Mouse (Mus musculus): ENCODE results near the gene Dysf. TPM values are rescaled to one million over a fixed set of nuclear protein-coding genes. Genes with fewer than 3 reads are reported as not detected.
"Not testable (repeated sequence)": the region's sequence is repeated elsewhere in the genome, so short reads cannot be mapped to it uniquely, and the experiment has no call there.

Gene Dysf
- total RNA-seq (2015) (not detected in 2 replicates), total RNA-seq (2017) (not detected in 2 replicates)

- no peak for ATAC-seq (ENCODE audit: poor library complexity, severe bottlenecking)
Measured at GRCm38 (mm10) chr6:84008363-84009171, at the start of gene Dysf. Dysf (plus strand) TSS chr6:84008590.

GRCm38 (mm10) chr6:83987642-83988041, 20.7 kb upstream of the Dysf start:
- ATAC-seq (ENCODE audit: poor library complexity, severe bottlenecking), result peak; percentile 90

DNA sequence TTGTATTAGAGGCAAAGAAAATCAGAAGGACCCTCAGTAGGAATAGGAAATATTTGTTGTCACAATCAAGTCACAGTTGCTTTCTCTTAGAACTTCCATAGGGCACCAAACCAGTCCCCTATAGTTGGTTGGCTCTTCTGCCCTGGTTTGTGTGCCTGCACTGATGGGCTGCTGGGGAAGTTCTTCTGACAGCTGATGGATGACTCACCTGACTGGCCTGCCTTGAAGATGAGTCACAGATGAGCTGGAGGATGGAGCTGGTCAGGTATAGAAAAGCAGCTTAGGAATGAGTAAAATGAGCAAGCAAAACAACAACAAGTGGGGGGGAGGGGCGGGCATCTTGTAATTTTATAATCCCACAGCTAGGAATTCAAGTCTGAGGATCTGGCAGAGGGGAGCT, 5.7 kb upstream of the Dysf start:
- ATAC-seq (ENCODE audit: poor library complexity, severe bottlenecking), result no peak

DNA sequence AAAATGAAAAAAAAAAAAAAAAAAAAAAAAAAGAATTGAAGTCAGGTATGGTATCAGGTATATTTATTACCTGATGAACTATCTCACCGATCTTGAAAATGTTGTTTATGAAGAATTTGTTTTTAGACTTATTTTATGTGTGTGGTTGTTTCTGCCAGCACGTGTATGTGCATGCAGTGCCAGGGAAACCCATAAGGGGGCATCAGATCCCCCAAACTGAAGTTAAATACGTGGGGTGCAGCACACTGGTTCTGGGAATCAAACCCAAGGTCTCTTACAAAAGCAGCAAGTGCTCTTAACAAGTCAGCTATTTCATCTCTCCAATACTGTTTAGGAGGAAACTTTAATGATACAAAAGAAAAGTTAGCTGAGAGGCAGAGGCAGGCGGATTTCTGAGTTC, 4.1 kb upstream of the Dysf start:
- no peak for ATAC-seq (ENCODE audit: poor library complexity, severe bottlenecking)

GRCm38 (mm10) chr6:84009172-84009872, 932 bp downstream of the Dysf start:
- no peak for ATAC-seq (ENCODE audit: poor library complexity, severe bottlenecking)

DNA sequence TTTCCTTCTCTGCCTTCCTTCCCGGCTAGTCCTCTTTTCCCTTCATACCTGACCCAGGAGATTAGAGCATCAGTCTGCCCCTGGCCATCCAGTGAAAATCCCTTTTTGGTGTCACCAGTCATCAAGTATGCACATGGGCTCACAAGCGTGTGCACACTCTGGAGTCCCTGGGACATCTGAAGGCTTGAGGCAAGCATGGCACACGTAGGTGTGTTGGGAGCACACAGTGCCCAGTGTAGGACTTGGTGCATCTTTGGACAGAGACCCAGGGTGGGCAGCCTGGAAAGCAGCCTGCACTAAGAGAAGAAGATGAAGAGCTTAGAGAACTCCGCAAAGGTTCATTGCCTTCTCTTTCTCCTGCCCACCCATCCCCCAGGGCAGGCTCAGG, 1.5 kb downstream of the Dysf start:
- ATAC-seq (ENCODE audit: poor library complexity, severe bottlenecking), result no peak

- ATAC-seq (ENCODE audit: poor library complexity, severe bottlenecking), result no peak
Measured at GRCm38 (mm10) chr6:84010303-84011225, 2.2 kb downstream of the Dysf start.

DNA sequence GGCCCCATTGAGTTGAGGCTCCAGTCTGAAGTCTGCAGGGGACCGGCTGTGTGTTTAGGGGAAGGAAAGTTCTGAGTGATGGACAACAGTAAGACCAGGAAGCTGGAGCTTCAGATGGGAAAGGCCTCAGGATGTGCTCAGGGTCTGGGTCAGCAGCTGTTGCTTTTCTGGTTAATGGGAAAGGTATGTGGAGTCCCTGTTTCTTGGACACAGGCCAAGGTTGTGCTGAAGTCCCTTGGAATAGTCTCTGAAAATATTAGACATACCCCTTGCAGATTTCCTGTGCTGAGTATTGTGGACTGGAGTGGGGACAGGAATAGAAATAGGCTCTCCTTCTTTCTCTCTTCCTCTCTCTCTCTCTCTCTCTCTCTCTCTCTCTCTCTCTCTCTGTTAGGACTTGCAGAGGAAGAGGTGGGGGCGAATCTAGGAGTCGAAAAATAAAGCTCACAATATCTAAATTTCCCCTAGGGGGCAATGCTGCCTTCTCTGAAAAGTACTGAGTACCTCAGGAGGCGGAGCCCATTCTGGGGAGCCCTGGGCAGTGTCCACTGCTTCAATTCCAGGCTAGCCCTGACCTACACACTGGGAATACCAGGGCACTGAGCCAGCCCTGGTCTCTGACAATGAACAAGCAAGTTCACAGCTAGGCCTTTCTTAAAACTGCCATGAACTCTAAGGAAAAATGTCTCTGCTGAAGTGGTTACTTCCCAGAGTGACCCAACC, 6.7 kb downstream of the Dysf start:
- ATAC-seq (ENCODE audit: poor library complexity, severe bottlenecking), result not testable (repeated sequence)

DNA sequence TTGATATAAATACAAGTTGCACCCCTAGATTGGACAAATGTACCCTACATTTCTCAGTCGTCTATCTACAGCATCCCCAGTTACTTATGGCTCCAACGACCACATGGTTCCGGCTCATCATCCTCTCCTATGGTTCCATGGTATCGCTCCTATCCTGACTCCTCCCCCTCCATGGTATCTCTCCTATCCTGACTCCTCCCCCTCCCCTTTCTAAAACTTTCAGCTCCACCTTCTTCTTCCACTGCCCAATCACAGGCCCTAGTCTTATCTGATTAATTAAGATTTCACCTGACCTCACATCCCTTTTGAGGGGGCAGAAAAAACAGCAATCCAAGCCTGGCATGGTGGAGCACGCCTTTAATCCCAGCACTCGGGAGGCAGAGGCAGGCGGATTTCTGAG, 8.5 kb downstream of the Dysf start:
- no peak for ATAC-seq (ENCODE audit: poor library complexity, severe bottlenecking)

DNA sequence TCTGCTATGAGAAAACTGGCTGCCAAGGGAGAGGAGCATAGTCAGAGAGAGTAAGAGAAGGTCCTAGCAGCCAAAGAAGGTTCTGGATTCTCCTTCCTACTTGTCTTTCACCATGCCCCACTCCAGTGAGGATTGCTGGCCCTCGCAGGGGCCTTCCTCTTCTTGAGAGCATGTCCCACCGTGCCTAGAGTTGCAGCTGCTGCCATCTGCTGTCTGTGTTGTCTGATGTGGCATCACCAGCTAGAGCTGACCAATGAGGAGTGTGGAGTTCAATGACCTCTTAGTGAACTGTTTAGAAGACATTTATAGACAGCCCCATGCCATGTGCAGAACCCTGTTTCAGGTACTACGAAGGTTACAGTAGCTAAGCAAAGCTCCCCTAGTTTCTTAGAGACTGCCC, 9.0 kb downstream of the Dysf start:
- no peak for ATAC-seq (ENCODE audit: poor library complexity, severe bottlenecking)

DNA sequence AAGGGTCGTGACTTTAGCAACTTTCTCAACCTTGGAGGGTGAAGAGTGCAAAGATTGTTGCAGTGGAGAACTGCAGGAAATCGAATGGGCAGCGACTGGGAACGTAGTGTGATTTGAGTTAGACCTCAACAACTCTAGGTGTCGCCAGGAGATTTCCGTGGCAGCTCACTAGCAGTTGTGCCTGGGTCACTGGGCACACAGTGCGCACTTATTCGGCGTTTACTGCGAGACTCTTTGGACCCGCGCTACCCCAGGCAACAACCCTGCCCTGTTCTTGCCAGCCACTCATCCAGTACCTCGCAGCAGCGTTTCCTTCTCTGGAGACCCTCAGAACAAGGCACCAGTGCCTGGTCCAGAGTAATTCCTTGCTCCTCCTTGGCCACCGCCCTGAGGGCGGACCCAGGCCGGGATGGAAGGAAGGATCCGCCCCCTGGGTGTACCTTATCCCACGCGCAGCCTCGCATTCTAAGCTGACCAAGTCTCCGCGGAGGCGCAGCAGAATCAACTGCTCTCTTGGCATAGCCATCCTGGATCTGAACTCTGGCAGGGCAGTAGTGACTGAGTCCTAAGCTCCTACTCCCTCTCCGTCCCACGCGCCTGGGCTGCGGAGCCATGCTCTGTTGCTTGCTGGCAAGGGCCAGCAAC, 10.6 kb downstream of the Dysf start:
- no peak for ATAC-seq (ENCODE audit: poor library complexity, severe bottlenecking)

DNA sequence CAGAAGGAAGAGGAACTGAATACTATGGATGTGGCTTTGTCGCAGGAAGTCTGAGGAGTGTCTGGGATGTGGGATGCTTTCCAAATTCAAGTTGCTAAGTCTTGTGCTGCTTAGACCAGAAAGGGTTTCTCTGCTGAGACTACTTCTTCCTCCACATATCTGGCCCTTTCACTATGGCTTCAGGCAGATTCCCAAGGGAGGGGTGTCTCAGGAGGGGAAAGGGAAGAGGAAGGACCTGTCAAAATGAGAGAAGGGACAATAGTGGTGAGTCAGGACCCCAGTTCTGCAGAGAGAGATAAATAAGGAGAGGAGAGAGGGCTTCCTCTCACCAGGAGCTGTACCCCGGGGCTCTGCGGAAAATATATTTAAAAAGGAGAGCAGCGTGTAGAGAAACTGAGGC, 11.6 kb downstream of the Dysf start:
- ATAC-seq (ENCODE audit: poor library complexity, severe bottlenecking), result no peak

DNA sequence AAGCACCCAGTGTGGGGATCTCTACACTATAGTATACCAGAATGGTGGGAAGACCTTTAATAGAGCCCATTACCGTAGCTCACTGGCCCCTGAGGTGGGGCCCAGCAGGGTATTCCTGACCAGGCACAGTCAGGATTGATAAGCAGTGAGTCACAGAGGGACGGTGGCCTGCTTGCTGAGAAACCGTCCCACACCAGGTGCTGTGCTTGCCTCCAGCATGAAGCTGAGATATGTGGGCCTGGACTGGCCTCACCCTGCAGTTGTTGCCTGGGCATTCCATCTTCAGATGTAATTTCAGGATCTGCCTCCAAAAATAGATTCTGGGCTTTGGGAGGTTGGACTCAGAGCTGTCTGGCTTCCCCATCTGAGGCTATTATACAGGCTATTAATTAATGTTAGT, 13.6 kb downstream of the Dysf start:
- no peak for ATAC-seq (ENCODE audit: poor library complexity, severe bottlenecking)

- no peak for ATAC-seq (ENCODE audit: poor library complexity, severe bottlenecking)
Measured at GRCm38 (mm10) chr6:84025636-84026035, 17.2 kb downstream of the Dysf start.

DNA sequence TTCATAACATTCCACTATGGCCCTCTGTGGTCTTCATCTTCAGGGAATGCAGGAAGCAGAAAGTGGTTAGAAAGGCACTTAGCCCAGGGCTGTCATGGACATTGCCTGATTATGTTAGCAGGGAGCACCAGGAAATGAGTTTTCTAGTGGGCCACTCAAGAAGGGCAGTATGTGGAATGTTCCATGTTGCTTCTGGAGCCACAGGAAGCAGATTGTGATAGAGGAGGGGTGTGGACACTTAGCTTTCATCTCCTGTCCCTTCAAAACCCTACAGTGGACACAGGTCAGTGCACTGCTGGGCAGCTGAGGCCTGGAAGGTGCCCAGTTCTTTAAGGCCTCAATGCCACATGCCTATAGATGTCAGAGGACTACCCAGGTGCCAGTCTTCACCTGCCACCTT, 20.4 kb downstream of the Dysf start:
- ATAC-seq (ENCODE audit: poor library complexity, severe bottlenecking), result no peak

- ATAC-seq (ENCODE audit: poor library complexity, severe bottlenecking), result no peak
Measured at GRCm38 (mm10) chr6:84029775-84030174, 21.4 kb downstream of the Dysf start.

DNA sequence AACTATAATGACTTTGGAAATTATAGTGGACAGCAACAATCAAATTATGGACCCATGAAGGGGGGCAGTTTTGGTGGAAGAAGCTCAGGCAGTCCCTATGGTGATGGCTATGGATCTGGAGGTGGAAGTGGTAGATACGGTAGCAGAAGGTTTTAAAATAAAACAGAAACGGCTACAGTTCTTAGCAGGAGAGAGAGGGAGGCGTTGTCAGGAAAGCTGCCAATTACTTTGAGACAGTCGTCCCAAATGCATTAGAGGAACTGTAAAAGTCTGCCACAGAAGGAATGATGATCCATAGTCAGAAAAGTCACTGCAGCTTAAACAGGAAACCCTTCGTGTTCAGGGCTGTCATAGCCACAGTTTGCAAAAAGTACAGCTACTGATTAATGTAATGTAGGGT, 24.1 kb downstream of the Dysf start:
- not testable (repeated sequence) for ATAC-seq (ENCODE audit: poor library complexity, severe bottlenecking)

DNA sequence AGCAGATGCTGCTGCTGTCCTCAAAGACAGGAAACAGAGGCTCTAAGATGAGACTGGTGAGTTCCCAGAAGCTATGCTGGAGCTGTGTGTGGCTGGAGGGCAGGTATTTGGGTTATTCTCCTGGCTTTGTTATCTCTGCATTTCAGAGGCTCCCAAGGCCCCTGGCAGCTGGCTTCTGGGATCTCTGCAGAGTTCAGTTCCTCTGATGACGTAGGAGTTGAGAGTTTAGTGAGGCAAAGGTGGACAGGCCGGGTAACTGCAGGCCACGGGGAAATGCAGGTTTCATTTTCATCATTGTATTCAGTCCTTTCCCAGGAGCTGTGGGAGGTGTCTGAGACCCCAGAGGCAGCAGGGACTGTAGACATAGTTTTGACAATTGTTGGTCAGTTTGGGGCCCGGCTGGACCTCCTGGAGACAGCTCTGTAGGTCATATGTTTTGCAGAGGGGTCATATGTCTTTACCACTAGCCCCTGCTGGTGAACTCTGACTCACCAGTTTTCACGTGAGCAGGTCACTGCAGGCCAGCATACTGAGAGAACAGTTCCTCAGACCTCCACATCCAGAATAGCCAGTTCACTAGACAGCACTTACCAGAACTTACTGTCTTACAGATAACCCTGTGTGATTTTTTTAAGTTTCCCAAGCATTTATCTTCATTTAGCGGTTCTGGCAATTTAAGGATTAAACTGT, 35.0 kb downstream of the Dysf start:
- no peak for ATAC-seq (ENCODE audit: poor library complexity, severe bottlenecking)

- no peak for ATAC-seq (ENCODE audit: poor library complexity, severe bottlenecking)
Measured at GRCm38 (mm10) chr6:84044679-84045078, 36.3 kb downstream of the Dysf start.

DNA sequence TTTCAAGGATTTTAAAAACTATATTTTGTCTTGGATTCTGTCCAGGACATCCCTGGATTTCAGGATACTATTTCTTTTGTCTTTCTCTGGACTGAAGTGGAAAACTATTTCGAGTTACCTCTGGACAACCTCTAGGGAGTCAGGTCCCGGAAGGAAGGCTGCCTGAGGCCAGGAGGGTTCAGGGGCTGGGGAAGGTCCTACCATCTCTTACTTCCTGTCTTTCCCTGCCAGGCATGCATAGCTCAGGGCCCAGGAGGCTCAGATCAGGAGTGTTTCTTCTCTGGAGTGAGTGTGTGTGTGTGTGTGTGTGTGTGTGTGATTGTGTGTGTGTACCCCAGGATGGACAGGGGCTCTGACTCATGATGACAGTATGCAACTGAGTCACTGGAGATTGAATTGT, 40.5 kb downstream of the Dysf start:
- no peak for ATAC-seq (ENCODE audit: poor library complexity, severe bottlenecking)

Data from megakaryocyte, adult 5-6 weeks (primary cell).